Mouse (Mus musculus): ENCODE data around the gene Tnrc6b. TPM values are rescaled to one million over a fixed set of nuclear protein-coding genes. Genes with fewer than 3 reads are reported as not detected.
"Not testable (repeated sequence)": the region's sequence is repeated elsewhere in the genome, so short reads cannot be mapped to it uniquely, and the experiment has no call there.

The Tnrc6b gene
- polyA plus RNA-seq, 1 experiment from 2014 or later = 20.7 TPM

DNA sequence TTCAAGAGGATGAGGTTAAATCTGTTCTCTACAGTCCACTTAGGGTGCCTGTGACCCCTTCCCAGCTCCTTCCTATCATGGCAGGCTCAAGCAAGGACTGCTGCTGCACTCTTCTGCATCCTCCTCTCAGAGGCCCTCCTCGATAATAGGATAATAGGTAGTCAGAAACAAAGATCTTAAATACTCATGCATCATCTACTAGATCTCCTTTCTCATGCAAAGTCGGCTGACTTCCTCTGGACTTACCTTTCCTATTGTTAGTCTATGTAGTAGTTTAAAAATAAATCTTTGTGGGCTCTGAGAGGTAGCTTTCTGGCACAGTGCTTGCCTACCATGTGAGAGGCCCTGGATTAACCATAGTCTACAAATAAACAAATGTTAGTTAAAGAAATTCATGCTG lies 18.4 kb downstream of the Tnrc6b start:
- Histone ChIP-seq H3K9ac (no peak overlapping the region), H3K9me3 (no peaks in the 10 kb centered on the region), H3K4me2 (replicated peaks) (no peak overlapping the region), H3K27me3 (replicated peaks) (no peaks in the 10 kb centered on the region), H3K36me3 (no peaks in the 10 kb centered on the region), H3K27ac (no peak overlapping the region), H3K4me1 (replicated peaks) (no peaks in the 10 kb centered on the region), H3K4me3 (replicated peaks) (no peak overlapping the region)
- ATAC-seq = no peak
- WGBS = 64% methylated on average over 2 of the region's 2 CpGs

DNA sequence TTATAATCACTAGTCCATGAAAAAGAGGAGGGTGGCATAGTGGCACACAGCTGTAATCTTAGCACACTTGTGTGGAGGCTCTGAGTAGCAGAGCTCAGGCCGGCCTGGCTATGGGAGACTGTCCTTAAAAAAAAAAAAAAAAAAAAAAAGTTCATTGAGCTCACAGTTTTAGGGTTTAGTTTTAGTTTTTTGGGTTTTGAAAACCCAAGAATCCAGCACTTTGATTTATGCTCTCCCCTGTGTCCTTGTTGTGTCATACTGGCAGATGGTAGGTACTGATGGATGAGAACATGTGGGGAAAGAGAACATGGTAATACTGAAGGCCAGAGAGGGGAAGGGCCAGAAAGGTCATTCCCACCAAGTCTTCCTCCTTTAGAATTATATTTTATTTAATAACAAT lies 19.9 kb downstream of the Tnrc6b start:
- no peaks in the 10 kb centered on the region for H3K36me3 ChIP-seq
- H3K4me3 ChIP-seq (replicated peaks) = no peak overlapping the region
- no peak overlapping the region for H3K4me2 ChIP-seq (replicated peaks)
- no peaks in the 10 kb centered on the region for H3K27me3 ChIP-seq (replicated peaks)
- ATAC-seq = no peak
- WGBS = 97% methylated on average over 1 of the region's 1 CpGs
- no peak overlapping the region for H3K9ac ChIP-seq
- H3K27ac ChIP-seq = no peak overlapping the region
- H3K9me3 ChIP-seq = no peaks in the 10 kb centered on the region
- H3K4me1 ChIP-seq (replicated peaks) = no peaks in the 10 kb centered on the region

DNA sequence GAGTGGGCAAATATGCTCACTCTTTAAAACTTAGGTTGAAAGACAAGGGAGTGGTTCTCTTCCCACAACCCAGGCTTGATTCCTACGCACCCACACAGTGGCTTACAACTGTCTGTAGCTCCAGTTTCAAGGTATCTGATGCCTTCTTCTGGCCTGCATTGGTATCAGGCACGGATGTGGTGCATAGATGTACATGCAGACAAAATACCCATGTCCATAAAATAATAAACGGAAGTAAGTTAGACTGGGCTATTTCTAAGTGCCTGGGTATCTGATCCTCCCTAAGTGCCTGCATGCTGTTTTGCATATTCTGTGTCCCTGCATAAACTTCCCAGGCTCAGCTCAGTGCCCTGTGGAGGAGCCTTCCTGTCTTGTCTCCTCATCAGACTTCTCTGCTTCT lies 20.4 kb downstream of the Tnrc6b start:
- Histone ChIP-seq H3K4me1 (replicated peaks) (no peaks in the 10 kb centered on the region), H3K36me3 (no peaks in the 10 kb centered on the region), H3K9me3 (no peaks in the 10 kb centered on the region), H3K27me3 (replicated peaks) (no peaks in the 10 kb centered on the region), H3K4me2 (replicated peaks) (no peak overlapping the region), H3K9ac (no peak overlapping the region), H3K27ac (no peak overlapping the region), H3K4me3 (replicated peaks) (no peak overlapping the region)
- ATAC-seq = no peak
- 78% methylated on average over 3 of the region's 3 CpGs for WGBS

GRCm38 (mm10) chr15:80732266-80733030 lies 21.3 kb downstream of the Tnrc6b start:
- Histone ChIP-seq H3K4me2 (replicated peaks) (no peak overlapping the region), H3K9ac (no peak overlapping the region), H3K27me3 (replicated peaks) (no peaks in the 10 kb centered on the region), H3K27ac (no peak overlapping the region), H3K4me1 (replicated peaks) (no peaks in the 10 kb centered on the region), H3K9me3 (no peaks in the 10 kb centered on the region), H3K36me3 (no peaks in the 10 kb centered on the region), H3K4me3 (replicated peaks) (no peak overlapping the region)
- WGBS = 35% methylated on average over 4 of the region's 4 CpGs
- no peak for ATAC-seq

DNA sequence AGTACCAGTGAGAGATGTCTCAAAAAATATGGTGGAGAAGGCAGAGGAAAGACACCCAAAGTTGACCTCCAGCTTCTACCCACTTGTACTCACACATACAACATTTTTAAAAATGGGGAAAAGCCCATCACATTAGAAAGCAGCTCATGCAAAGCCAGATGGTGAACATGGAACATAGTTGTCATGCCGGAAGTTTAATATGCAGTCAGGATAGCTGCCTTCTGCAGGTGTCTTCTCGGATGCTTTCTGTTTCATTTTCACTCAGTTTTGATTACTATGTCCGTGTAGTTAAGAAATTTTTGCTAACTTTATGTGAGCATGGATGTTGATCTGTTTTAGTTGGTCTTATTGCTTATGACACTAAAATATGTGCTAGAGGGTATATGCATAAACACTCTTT lies 24.2 kb downstream of the Tnrc6b start:
- H3K27ac ChIP-seq = no peak overlapping the region
- H3K9me3 ChIP-seq = no peaks in the 10 kb centered on the region
- no peaks in the 10 kb centered on the region for H3K4me1 ChIP-seq (replicated peaks)
- no peak overlapping the region for H3K4me2 ChIP-seq (replicated peaks)
- no peak overlapping the region for H3K4me3 ChIP-seq (replicated peaks)
- 85% methylated on average over 3 of the region's 3 CpGs for WGBS
- H3K27me3 ChIP-seq (replicated peaks) = no peaks in the 10 kb centered on the region
- no peaks in the 10 kb centered on the region for H3K36me3 ChIP-seq
- H3K9ac ChIP-seq = no peak overlapping the region
- no peak for ATAC-seq

DNA sequence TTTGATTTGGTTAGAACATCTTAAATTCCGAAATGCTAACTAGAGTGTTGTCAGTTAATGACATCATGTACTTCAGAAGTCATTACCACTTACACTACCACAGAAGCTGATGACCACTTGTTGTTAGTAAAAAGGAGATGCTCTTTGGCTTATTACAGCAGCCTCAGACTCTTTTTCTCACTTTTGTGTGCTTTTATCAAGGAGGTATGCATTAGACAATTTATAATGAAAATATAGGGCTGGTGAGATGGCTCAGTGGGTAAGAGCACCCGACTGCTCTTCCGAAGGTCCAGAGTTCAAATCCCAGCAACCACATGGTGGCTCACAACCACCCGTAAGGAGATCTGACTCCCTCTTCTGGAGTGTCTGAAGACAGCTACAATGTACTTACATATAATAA lies 24.6 kb downstream of the Tnrc6b start:
- H3K9me3 ChIP-seq; H3K4me1 ChIP-seq (replicated peaks); H3K9ac ChIP-seq; H3K4me2 ChIP-seq (replicated peaks); H3K36me3 ChIP-seq; H3K27ac ChIP-seq; H3K27me3 ChIP-seq (replicated peaks); ATAC-seq; H3K4me3 ChIP-seq (replicated peaks): not testable (repeated sequence)
- WGBS = 90% methylated on average over 4 of the region's 4 CpGs

GRCm38 (mm10) chr15:80736553-80736952 lies 25.4 kb downstream of the Tnrc6b start:
- no peak overlapping the region for H3K27ac ChIP-seq
- H3K36me3 ChIP-seq = no peaks in the 10 kb centered on the region
- no peak overlapping the region for H3K9ac ChIP-seq
- WGBS = 56% methylated on average over 1 of the region's 1 CpGs
- no peak overlapping the region for H3K4me2 ChIP-seq (replicated peaks)
- ATAC-seq = no peak
- no peaks in the 10 kb centered on the region for H3K27me3 ChIP-seq (replicated peaks)
- H3K4me3 ChIP-seq (replicated peaks) = no peak overlapping the region
- H3K9me3 ChIP-seq = no peaks in the 10 kb centered on the region
- H3K4me1 ChIP-seq (replicated peaks) = no peaks in the 10 kb centered on the region

GRCm38 (mm10) chr15:80738244-80738643 lies 27.1 kb downstream of the Tnrc6b start:
- Histone ChIP-seq H3K27me3 (replicated peaks) (no peaks in the 10 kb centered on the region), H3K4me2 (replicated peaks) (no peak overlapping the region), H3K9ac (no peak overlapping the region), H3K36me3 (no peaks in the 10 kb centered on the region), H3K9me3 (no peaks in the 10 kb centered on the region), H3K27ac (no peak overlapping the region), H3K4me3 (replicated peaks) (no peak overlapping the region), H3K4me1 (replicated peaks) (no peaks in the 10 kb centered on the region)
- ATAC-seq = no peak
- WGBS = 93% methylated on average over 2 of the region's 2 CpGs

DNA sequence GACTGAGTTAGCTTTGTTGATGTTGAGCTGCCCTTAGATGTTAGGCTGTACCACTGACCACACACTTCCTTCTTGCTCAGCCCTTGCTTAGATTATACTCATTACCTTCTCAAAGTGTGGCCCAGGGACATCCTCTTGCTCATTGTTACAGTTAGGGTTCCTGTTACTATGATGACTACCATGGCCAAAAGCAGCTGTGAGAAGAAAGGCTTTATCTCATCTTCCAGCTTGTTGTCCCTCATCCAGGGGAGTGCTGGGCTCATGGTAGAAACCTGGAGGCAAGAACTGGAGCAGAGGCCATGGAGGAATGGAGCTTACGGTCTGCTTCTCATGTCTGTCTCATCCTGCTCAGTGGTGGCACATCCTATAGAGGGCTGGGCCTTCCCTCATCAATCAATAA lies 28.9 kb downstream of the Tnrc6b start:
- ATAC-seq = no peak
- 90% methylated on average over 1 of the region's 1 CpGs for WGBS

GRCm38 (mm10) chr15:80741836-80742235 lies 30.7 kb downstream of the Tnrc6b start:
- H3K4me1 ChIP-seq (replicated peaks) = no peaks in the 10 kb centered on the region
- 61% methylated on average over 1 of the region's 1 CpGs for WGBS
- H3K27ac ChIP-seq = no peak overlapping the region
- no peak overlapping the region for H3K9ac ChIP-seq
- ATAC-seq = no peak
- H3K9me3 ChIP-seq = no peaks in the 10 kb centered on the region
- no peaks in the 10 kb centered on the region for H3K36me3 ChIP-seq
- no peaks in the 10 kb centered on the region for H3K27me3 ChIP-seq (replicated peaks)
- H3K4me2 ChIP-seq (replicated peaks) = no peak overlapping the region
- H3K4me3 ChIP-seq (replicated peaks) = no peak overlapping the region

More for the DNA sequence above, 28.9 kb downstream of the Tnrc6b start:
- H3K36me3 ChIP-seq = no peaks in the 10 kb centered on the region
- H3K9ac ChIP-seq = no peak overlapping the region
- no peaks in the 10 kb centered on the region for H3K9me3 ChIP-seq
- no peak overlapping the region for H3K4me3 ChIP-seq (replicated peaks)
- peak overlapping the region; percentile 41; the same call in 1 of the 2 replicates for H3K27ac ChIP-seq
- no peaks in the 10 kb centered on the region for H3K27me3 ChIP-seq (replicated peaks)
- H3K4me2 ChIP-seq (replicated peaks) = no peak overlapping the region
- no peaks in the 10 kb centered on the region for H3K4me1 ChIP-seq (replicated peaks)

DNA sequence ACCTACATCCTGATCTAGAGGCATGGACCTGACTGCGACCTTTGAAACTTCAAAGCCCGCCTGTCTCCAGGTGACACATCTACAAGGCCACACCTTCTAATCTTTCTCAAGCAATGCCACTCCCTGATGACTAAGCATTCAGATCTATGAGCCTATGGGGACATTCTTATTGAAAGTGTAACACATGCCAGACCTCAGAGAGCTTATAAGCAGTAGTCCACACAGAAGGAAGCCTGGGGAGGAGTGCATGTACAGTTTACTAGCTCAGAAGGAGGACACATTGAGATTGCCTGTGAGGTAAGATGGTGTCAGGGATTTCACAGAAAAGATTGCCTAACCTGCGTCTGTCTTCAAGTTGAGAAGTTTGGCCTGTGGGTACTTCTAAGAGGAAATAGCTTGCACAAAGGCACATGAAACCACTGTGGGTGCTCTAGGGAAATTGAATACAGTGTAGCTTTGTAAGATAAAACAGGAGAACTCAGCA lies 31.9 kb downstream of the Tnrc6b start:
- Histone ChIP-seq H3K4me3 (replicated peaks) (no peak overlapping the region), H3K4me2 (replicated peaks) (no peak overlapping the region), H3K27ac (no peak overlapping the region), H3K36me3 (no peaks in the 10 kb centered on the region), H3K27me3 (replicated peaks) (no peaks in the 10 kb centered on the region), H3K4me1 (replicated peaks) (no peaks in the 10 kb centered on the region), H3K9me3 (no peaks in the 10 kb centered on the region), H3K9ac (no peak overlapping the region)
- 73% methylated on average over 3 of the region's 3 CpGs for WGBS
- peak; percentile 86 for ATAC-seq

GRCm38 (mm10) chr15:80743606-80744005 lies 32.5 kb downstream of the Tnrc6b start:
- Histone ChIP-seq H3K36me3 (no peaks in the 10 kb centered on the region), H3K4me1 (replicated peaks) (no peaks in the 10 kb centered on the region), H3K4me3 (replicated peaks) (no peak overlapping the region), H3K27me3 (replicated peaks) (no peaks in the 10 kb centered on the region), H3K27ac (no peak overlapping the region), H3K9me3 (no peaks in the 10 kb centered on the region), H3K4me2 (replicated peaks) (no peak overlapping the region), H3K9ac (no peak overlapping the region)
- no peak for ATAC-seq
- 87% methylated on average over 7 of the region's 7 CpGs for WGBS

- H3K9me3 ChIP-seq = no peaks in the 10 kb centered on the region
- no peaks in the 10 kb centered on the region for H3K36me3 ChIP-seq
- no peaks in the 10 kb centered on the region for H3K27me3 ChIP-seq (replicated peaks)
- H3K4me3 ChIP-seq (replicated peaks) = no peak overlapping the region
- no peaks in the 10 kb centered on the region for H3K4me1 ChIP-seq (replicated peaks)
- no peak overlapping the region for H3K27ac ChIP-seq
- 89% methylated on average over 3 of the region's 3 CpGs for WGBS
- H3K4me2 ChIP-seq (replicated peaks) = no peak overlapping the region
- H3K9ac ChIP-seq = no peak overlapping the region
- ATAC-seq = no peak
Observed at GRCm38 (mm10) chr15:80744667-80745422, 33.7 kb downstream of the Tnrc6b start.
